Mouse (Mus musculus): ENCODE measurements around the gene Zfp384.
"Not testable (repeated sequence)": the region's sequence is repeated elsewhere in the genome, so short reads cannot be mapped to it uniquely, and the experiment has no call there.

The Zfp384 gene

DNA sequence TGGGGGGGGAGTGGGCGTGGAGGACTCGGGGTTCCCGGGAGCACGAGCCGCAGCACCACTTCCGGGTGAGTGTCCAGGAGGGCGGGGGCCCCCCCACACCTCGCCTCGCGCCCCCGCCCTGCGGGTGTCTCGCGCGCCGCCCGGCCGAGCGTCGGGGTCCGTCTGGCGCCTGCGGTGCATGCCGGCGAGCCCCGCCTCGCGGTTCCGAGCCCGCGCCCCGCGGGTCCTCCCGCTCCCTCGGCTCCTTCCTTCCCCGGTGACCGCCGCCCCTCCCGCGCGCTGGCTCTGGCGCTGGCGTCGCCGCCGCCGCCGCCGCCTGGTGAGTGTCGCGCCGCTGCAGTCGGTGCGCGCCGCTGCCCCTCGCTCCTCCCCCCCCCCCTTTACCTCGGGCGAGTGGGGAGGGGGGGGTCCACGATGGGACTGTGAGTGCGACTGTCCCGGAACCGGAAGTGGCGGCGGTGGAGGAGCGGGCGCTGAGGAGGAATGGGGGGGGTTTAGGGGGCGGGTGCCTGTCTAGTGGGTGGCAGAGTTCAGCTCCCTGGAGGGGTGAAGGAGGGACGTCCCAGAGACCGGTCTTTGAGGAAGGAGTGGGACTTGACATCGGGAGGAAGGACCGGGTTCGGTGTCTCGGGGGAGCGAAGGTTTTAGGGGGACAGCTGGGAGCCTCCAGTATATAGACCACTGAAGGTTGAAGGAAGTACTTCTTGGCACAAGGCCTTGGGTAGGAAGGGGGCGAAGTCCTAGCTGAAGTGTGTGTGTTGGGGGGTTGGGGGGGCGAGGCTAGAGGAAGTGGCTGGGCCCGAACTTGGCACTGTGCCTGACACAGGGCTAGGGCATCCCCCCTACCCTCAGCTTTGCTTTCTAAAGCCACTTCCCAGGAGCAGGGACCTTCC lies 482 bp downstream of the Zfp384 start:
- peak; percentile 94 for DNase-seq (ENCODE audit: low read depth, low spot score)

DNA sequence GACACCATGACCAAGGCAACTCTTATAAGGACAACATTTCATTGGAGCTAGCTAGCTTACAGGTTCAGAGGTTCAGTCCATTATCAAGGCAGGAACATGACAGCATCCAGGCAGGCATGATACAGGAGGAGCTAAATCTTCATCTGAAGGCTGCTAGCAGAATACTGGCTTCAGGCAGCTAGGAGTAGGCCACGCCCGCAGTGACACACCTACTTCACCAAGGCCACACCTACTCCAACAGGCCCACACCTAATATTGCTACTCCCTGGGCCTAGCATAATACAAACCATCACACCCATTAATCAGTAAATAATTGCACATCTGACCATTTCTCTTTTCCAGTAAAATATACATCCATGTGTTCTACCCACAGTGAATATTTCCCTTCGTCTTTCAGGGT lies 8.7 kb downstream of the Zfp384 start:
- DNase-seq (ENCODE audit: low read depth, low spot score), result no peak

- peak; percentile 47 for DNase-seq (ENCODE audit: low read depth, low spot score)
These were observed 21.6 kb downstream of the Zfp384 start for GRCm38 (mm10) chr6:125030532-125030931.

GRCm38 (mm10) chr6:125031604-125032003 lies 22.7 kb downstream of the Zfp384 start:
- DNase-seq (ENCODE audit: low read depth, low spot score), result no peak

- DNase-seq (ENCODE audit: low read depth, low spot score), result no peak
These were observed 29.7 kb downstream of the Zfp384 start for GRCm38 (mm10) chr6:125038666-125039065.

DNA sequence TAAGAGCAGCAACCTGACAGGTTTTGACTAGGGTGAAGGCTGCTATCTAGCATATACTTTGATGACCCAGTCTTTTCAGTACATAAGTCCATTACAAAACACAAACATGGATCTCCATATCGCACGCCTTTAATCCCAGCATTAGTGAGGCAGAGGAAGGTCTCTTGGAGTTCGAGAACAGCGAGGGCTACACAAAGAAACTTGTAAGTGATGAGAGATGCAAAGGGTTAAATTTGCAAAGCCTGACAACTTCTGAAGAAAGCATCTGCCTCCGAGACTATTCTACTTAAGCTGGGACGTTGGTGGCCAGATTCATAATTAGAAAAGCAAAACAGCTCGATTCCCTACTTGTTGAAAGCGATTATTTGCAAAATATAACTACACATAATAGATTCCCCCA lies 30.2 kb downstream of the Zfp384 start:
- no peak for DNase-seq (ENCODE audit: low read depth, low spot score)

- DNase-seq (ENCODE audit: low read depth, low spot score), result peak; percentile 100
These were observed 30.7 kb downstream of the Zfp384 start, which contains the start of gene Ing4 for GRCm38 (mm10) chr6:125039533-125040153. Gene Ing4 (plus strand): TSS chr6:125039760.

- no peak for DNase-seq (ENCODE audit: low read depth, low spot score)
These were observed 31.3 kb downstream of the Zfp384 start for GRCm38 (mm10) chr6:125040221-125040620.

DNA sequence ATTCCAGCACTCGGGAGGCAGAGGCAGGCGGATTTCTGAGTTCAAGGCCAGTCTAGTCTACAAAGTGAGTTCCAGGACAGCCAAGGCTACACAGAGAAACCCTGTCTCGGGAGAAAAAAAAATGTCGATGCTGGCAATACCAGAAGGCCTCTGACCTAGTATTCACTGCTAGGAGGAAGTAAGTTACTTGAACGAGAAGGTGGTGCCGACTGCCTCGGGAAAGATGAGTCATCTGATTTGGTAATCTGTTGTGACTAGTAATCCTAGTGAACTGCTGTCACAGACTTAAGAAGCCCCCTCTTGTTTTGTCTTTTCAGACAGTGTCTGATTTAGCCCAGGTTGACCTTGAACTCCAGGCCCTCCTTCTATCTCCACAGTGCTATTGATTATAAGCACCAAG lies 32.1 kb downstream of the Zfp384 start:
- DNase-seq (ENCODE audit: low read depth, low spot score), result no peak

DNA sequence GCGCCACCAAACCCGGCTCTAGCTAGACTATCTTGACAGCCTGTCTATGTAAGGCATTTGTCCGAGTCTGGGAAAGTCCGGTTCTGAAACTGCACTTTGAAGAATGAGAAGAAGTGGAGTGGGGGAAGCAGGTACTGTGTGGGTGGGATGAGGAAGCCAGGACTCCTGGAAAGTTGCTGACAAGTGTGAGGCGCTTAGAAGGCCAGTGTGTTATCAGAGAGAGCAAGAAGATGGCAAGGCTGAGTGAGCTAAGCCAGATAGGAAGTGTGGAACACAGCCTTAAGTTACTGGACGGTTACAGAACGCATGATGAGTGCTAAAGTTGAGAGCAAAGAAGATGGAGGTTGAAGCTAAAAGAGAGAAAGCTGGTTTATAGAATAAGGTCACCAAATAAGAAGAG lies 33.1 kb downstream of the Zfp384 start:
- DNase-seq (ENCODE audit: low read depth, low spot score), result no peak

DNA sequence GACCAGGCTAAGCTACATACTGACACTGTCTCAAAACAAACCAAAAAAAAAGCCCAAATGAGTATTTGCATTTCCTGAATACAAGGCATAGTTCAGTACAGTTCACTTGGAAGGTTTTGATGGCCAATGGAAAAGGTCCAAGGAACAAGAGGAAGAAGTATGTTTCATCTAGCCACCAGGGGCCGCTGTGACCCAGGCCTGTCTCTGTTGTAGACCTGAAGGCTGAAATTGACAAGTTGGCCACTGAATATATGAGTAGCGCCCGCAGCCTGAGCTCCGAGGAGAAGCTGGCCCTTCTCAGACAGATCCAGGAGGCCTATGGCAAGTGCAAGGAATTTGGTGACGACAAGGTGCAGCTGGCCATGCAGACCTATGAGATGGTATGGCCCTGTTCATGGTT lies 37.7 kb downstream of the Zfp384 start:
- peak; percentile 94 for DNase-seq (ENCODE audit: low read depth, low spot score)

- DNase-seq (ENCODE audit: low read depth, low spot score), result no peak
These were observed 40.7 kb downstream of the Zfp384 start, which contains the start of gene Acrbp for GRCm38 (mm10) chr6:125049678-125050077. Gene Acrbp (plus strand): TSS chr6:125049689.

GRCm38 (mm10) chr6:125051237-125051636 lies 42.3 kb downstream of the Zfp384 start:
- DNase-seq (ENCODE audit: low read depth, low spot score), result no peak

- no peak for DNase-seq (ENCODE audit: low read depth, low spot score)
These were observed 52.5 kb downstream of the Zfp384 start for GRCm38 (mm10) chr6:125061493-125061892.

GRCm38 (mm10) chr6:125062511-125062910 lies 53.6 kb downstream of the Zfp384 start:
- no peak for DNase-seq (ENCODE audit: low read depth, low spot score)

DNA sequence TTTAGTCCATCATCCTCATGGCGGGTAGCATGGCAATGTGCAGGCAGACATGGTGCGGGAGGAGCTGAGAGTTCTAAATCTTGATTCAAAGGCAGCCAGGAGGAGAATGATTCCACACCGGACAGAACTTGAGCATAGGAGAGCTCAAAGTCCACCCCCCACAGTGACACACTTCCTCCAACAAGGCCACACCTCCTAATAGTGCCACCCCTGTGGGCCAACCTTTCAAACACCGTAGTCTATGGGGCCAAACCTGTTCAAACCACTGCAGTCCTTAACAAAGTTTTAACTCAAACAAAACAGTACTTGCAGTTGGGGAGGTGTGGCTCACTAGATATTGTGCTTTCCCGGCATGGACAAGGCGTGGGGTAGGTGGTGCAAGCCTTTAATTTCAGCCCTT lies 55.0 kb downstream of the Zfp384 start:
- DNase-seq (ENCODE audit: low read depth, low spot score), result no peak

GRCm38 (mm10) chr6:125065223-125065622 lies 56.3 kb downstream of the Zfp384 start:
- not testable (repeated sequence) for DNase-seq (ENCODE audit: low read depth, low spot score)

- no peak for DNase-seq (ENCODE audit: low read depth, low spot score)
These were observed 58.6 kb downstream of the Zfp384 start, which contains the start of gene Lpar5 for GRCm38 (mm10) chr6:125067571-125067995. Gene Lpar5 (plus strand): TSS chr6:125067920.

DNA sequence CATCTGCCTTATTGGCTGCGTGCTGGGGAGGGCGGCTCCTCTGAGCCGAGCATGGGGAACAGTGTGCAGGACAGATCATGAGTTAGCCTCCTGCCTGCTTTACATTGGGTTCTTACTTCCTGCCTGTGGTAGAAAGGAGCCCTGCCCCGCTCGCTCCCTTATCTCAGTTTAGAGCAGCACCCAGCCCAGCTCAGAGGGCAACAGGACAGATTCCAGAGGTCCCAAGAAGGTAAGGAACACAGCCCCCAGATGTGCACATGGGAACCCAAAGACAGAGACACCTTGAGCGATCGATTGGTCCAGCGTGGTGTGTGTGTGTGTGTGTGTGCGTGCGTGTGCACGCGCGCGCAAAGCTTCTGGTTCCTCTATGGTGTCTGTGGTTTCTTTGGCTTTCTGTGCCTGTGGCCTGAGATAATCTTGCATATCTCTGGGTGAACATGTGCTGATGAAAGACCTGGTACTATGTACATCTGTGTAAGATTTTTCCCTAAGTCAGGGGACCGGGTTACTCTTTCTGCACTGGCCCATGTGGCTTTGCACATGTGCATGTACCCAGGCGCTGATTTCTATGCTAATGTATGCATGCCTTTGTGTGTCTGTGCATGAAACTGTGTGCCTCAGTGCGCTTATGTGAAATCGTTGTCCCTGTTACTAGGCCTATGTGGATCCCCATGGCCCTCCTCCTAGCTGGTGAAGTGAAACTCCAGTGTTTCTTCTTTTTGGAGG lies 62.4 kb downstream of the Zfp384 start:
- DNase-seq (ENCODE audit: low read depth, low spot score), result no peak

DNA sequence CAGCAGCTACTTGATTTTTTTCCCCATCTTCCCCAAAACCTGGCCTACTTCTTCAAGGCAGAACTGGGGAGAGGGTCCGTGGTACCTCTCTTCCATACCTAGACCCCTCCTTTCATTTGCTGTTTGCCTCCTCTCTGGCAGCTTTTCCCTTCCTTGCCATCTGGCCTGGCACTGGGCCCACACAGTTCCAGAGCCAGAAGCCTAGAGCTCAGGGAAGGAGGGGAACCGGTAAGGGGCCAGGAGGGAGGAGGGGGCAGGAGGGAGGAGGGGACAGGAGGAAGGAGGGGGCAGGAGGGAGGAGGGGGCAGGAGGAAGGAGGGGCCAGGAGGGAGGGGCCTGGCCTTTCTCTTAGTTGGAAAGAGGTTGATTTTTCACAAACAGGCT lies 62.9 kb downstream of the Zfp384 start:
- peak; percentile 91 for DNase-seq (ENCODE audit: low read depth, low spot score)

DNA sequence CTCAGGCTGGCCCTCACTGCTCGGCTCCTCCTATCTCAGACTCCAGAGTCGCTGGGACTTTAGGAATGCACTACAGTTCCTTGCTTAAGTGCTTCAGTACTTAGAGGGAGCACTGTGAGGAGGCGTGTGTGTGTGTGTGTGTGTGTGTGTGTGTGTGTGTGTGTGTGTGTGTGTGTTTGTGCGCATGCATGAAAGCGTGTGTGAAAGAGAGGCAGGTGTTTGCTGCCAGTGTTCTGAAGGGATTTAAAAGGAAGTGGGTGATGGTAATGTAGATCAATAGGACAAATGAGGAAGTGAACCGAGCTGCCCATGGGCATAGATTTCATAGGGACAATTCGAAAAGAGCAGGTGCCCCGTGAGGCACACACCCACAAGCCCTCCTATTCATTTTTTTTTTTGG lies 64.9 kb downstream of the Zfp384 start:
- DNase-seq (ENCODE audit: low read depth, low spot score), result no peak

GRCm38 (mm10) chr6:125081394-125081793 lies 72.4 kb downstream of the Zfp384 start:
- no peak for DNase-seq (ENCODE audit: low read depth, low spot score)

Measured in brain, adult 2 months (tissue).